Mouse (Mus musculus) right cerebral cortex, postnatal 14 days (tissue): ENCODE data around the gene Gucy1a1.

Experiments
- DNase-seq: peaks from one replicate; pipeline ENCODE4 v3.0.0; 2022

Gene Gucy1a1

GRCm38 (mm10) chr3:82074201-82074851, 71.3 kb downstream of the Gucy1a1 start, which contains the start of gene Gucy1b1:
Gene Gucy1b1 (minus strand): TSS chr3:82074689.
- DNase-seq = peak; percentile 77

GRCm38 (mm10) chr3:82073741-82074181, 71.8 kb downstream of the Gucy1a1 start:
- peak; percentile 80 for DNase-seq

- no peak for DNase-seq
Measured at GRCm38 (mm10) chr3:82067830-82068229, 77.8 kb downstream of the Gucy1a1 start.

DNA sequence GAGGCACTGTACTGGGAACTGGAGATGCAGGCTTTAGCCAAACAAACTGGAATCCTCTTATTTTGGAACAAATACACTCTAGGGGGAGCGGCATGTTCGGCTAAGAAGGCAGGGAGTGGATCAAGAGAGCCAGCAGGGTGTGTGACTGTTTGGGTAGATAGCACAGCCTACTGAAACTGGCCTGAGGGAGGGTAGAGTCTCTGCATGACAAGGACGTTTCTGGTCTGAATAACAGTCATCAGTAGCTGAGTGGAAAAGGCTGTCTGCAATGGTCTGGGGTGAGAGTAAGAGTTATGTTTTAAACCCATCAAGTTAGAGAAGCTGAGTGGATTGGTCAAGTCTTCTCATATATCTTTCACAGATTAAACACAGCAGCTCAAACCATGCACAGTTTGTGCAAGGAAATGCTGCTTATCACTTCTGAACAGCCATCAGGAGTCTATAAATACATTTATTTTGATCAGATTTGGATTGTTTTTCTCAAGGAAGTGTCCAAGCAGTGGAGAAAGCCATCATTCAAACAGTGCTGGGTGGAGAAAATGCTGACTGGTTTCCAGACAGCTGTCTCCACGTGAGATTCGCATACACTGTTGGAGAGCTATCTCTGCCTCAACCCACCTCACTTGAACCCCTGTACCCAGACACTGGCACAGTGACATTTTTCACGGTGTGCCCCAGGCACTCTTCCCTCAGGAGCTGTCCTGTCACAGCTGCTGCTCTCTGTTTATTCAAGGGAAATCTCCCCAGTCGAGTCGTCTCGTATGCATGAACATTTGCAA, 84.0 kb downstream of the Gucy1a1 start:
- DNase-seq = no peak

- no peak for DNase-seq
Measured at GRCm38 (mm10) chr3:82057201-82057600, 88.4 kb downstream of the Gucy1a1 start.

GRCm38 (mm10) chr3:82054283-82054974, 91.2 kb downstream of the Gucy1a1 start:
- DNase-seq = no peak

DNA sequence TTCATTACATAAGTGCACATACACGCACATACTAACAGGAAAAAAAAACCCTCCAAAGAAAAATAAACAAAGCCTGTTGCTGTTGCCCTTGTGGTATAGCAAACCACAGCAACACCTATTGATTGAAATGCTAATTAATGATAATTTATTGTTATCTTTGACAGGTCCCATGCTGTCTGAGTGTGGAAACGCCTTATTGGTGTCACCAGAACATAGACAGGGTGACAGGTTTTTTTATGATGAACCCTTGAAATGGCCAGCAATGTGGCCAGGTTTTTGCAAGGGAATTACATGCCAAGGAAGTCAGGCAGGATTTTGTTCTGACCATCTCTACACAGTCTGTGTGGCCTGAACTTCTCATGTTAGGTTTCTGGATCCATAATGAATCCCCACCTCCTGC, 93.6 kb downstream of the Gucy1a1 start:
- DNase-seq = no peak

DNA sequence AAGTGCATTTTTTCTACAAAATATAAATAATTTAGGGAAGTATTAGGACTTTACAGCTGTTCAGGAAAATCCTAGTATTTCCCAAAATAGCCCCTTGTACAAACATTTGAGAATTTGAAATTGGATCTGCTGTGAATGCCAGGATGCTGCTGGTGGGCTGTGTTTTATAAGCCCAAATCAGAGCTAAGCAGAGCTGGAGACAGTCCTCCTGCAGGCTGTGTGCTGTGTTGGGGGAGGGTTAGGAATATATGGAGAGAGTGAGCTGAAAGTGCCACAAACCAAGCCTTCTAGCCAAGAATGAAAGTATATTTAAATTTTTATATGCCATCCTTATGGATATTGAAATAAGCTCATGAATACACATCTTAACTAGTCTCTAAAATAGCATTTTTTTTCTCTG, 94.1 kb downstream of the Gucy1a1 start:
- DNase-seq = no peak

- DNase-seq = no peak
Measured at GRCm38 (mm10) chr3:82048681-82049080, 96.9 kb downstream of the Gucy1a1 start.

GRCm38 (mm10) chr3:82048078-82048477, 97.5 kb downstream of the Gucy1a1 start:
- no peak for DNase-seq

GRCm38 (mm10) chr3:82047100-82047753, 98.4 kb downstream of the Gucy1a1 start:
- peak; percentile 67 for DNase-seq

DNA sequence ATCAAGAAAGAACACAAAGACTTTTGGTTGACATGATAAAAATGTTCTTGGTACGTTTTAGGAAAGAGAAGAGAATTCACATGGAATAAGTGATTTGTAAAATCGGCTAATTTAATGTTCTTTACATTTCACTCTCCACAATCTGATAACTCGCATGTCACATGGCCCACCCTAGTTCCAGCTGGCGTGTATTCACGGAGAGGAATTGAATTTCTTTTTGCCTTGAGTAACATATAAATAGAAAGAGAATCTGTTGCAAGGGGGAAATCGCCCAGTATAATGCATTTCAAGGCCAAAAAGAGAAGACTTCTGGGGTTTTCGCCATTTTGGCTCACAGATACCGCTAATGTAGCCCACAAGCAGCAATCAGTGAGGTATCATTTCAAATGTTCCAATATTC, 99.5 kb downstream of the Gucy1a1 start:
- no peak for DNase-seq

DNA sequence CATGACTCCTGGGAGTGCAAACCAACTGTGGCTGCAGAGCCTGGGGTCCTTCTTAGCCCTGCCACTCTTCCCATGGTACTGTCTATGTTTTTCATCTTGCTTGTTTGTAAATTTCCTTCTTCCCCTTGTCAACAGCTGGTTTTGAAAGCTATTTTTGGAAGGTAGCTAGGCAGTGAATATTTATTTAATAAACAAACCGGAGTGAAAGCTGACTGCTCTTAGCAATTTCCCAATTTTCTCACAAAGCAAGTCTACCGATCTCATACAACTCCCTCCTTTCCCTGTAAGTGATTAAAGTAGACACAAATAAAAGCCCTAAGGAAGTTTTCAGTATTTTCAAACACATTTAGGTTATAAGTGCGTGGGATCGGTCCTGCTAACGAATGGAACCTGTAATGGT, 100.7 kb downstream of the Gucy1a1 start:
- DNase-seq = no peak

GRCm38 (mm10) chr3:82043676-82044075, 101.9 kb downstream of the Gucy1a1 start:
- DNase-seq = no peak
